Mouse (Mus musculus): ENCODE data around the gene Krt31. TPM values are rescaled to one million over a fixed set of nuclear protein-coding genes. Genes with fewer than 3 reads are reported as not detected.

Krt31 gene
- not detected in 2 replicates for polyA plus RNA-seq (2012; rRNA removed; ENCODE audit: low replicate concordance)

GRCm38 (mm10) chr11:100050451-100050850, at the start of gene Krt31:
TSS of gene Krt31 (minus strand) at chr11:100050551.

GRCm38 (mm10) chr11:100096141-100096540, 45.8 kb upstream of the Krt31 start, which contains the start of gene Krt35:
TSS of gene Krt35 (minus strand) at chr11:100096241.

GRCm38 (mm10) chr11:100087861-100088260, 37.5 kb upstream of the Krt31 start, which contains the start of gene Krt32:
TSS of gene Krt32 (minus strand) at chr11:100088226.

GRCm38 (mm10) chr11:100041454-100041853, 8.9 kb downstream of the Krt31 start, which contains the start of gene Krt34:
TSS of gene Krt34 (minus strand) at chr11:100041554.

GRCm38 (mm10) chr11:100029768-100030167, 20.6 kb downstream of the Krt31 start, which contains the start of gene Krt33b:
TSS of gene Krt33b (minus strand) at chr11:100029868.

GRCm38 (mm10) chr11:100016112-100016511, 34.2 kb downstream of the Krt31 start, which contains the start of gene Krt33a:
TSS of gene Krt33a (minus strand) at chr11:100016212.

Other genes starting within 250 kb of the Krt31 start
- not detected in 2 replicates for gene Gm11554, start 246.1 kb downstream of the Krt31 start, polyA plus RNA-seq (2012; rRNA removed; ENCODE audit: low replicate concordance)
- gene Krtap4-13, start 240.7 kb downstream of the Krt31 start, polyA plus RNA-seq (2012; rRNA removed; ENCODE audit: low replicate concordance), result not detected in 2 replicates
- not detected in 2 replicates for gene Gm11564, start 234.9 kb downstream of the Krt31 start, polyA plus RNA-seq (2012; rRNA removed; ENCODE audit: low replicate concordance)
- not detected in 2 replicates for gene 2300003K06Rik, start 212.5 kb downstream of the Krt31 start, polyA plus RNA-seq (2012; rRNA removed; ENCODE audit: low replicate concordance)
- gene Krtap4-16, start 198.9 kb downstream of the Krt31 start, polyA plus RNA-seq (2012; rRNA removed; ENCODE audit: low replicate concordance), result not detected in 2 replicates
- not detected in 2 replicates for gene Gm11568, start 192.6 kb downstream of the Krt31 start, polyA plus RNA-seq (2012; rRNA removed; ENCODE audit: low replicate concordance)
- gene Gm11559, start 186.1 kb downstream of the Krt31 start, polyA plus RNA-seq (2012; rRNA removed; ENCODE audit: low replicate concordance), result not detected in 2 replicates
- not detected in 2 replicates for gene Krtap9-1, start 177.2 kb downstream of the Krt31 start, polyA plus RNA-seq (2012; rRNA removed; ENCODE audit: low replicate concordance)
- gene Gm11567, start 171.4 kb downstream of the Krt31 start, polyA plus RNA-seq (2012; rRNA removed; ENCODE audit: low replicate concordance), result not detected in 2 replicates
- gene Krtap31-1, start 142.6 kb downstream of the Krt31 start, polyA plus RNA-seq (2012; rRNA removed; ENCODE audit: low replicate concordance), result not detected in 2 replicates
- gene Gm11565, start 135.8 kb downstream of the Krt31 start, polyA plus RNA-seq (2012; rRNA removed; ENCODE audit: low replicate concordance), result not detected in 2 replicates
- not detected in 2 replicates for gene Krtap31-2, start 114.3 kb downstream of the Krt31 start, polyA plus RNA-seq (2012; rRNA removed; ENCODE audit: low replicate concordance)
- gene Krtap9-5, start 102.1 kb downstream of the Krt31 start, polyA plus RNA-seq (2012; rRNA removed; ENCODE audit: low replicate concordance), result not detected in 2 replicates
- gene Krtap29-1, start 71.5 kb downstream of the Krt31 start, polyA plus RNA-seq (2012; rRNA removed; ENCODE audit: low replicate concordance), result not detected in 2 replicates
- not detected in 2 replicates for gene Krtap16-1, start 64.0 kb downstream of the Krt31 start, polyA plus RNA-seq (2012; rRNA removed; ENCODE audit: low replicate concordance)
- 2.2 TPM in 1 of 2 replicates, not detected in the other for gene Krtap17-1, start 56.6 kb downstream of the Krt31 start, polyA plus RNA-seq (2012; rRNA removed; ENCODE audit: low replicate concordance)
- 0.06 TPM in 2 replicates for gene Krt33a, start 34.3 kb downstream of the Krt31 start, polyA plus RNA-seq (2012; rRNA removed; ENCODE audit: low replicate concordance)
- not detected in 2 replicates for gene Krt33b, start 20.7 kb downstream of the Krt31 start, polyA plus RNA-seq (2012; rRNA removed; ENCODE audit: low replicate concordance)
- gene Krt34, start 9.0 kb downstream of the Krt31 start, polyA plus RNA-seq (2012; rRNA removed; ENCODE audit: low replicate concordance), result not detected in 2 replicates
- not detected in 2 replicates for gene Krt32, start 37.7 kb upstream of the Krt31 start, polyA plus RNA-seq (2012; rRNA removed; ENCODE audit: low replicate concordance)
- gene Krt35, start 45.7 kb upstream of the Krt31 start, polyA plus RNA-seq (2012; rRNA removed; ENCODE audit: low replicate concordance), result not detected in 2 replicates
- gene Krt36, start 55.1 kb upstream of the Krt31 start, polyA plus RNA-seq (2012; rRNA removed; ENCODE audit: low replicate concordance), result 2.0 and 2.9 TPM in 2 replicates
- gene Krt13, start 71.0 kb upstream of the Krt31 start, polyA plus RNA-seq (2012; rRNA removed; ENCODE audit: low replicate concordance), result 0.49 TPM in 1 of 2 replicates, not detected in the other
- gene Krt15, start 85.4 kb upstream of the Krt31 start, polyA plus RNA-seq (2012; rRNA removed; ENCODE audit: low replicate concordance), result 1.1 TPM in 1 of 2 replicates, not detected in the other
- 14.2 and 271 TPM in 2 replicates for gene Krt19, start 98.1 kb upstream of the Krt31 start, polyA plus RNA-seq (2012; rRNA removed; ENCODE audit: low replicate concordance)
- 0.04 TPM in 1 of 2 replicates, not detected in the other for gene Krt9, start 142.7 kb upstream of the Krt31 start, polyA plus RNA-seq (2012; rRNA removed; ENCODE audit: low replicate concordance)
- gene Krt14, start 157.0 kb upstream of the Krt31 start, polyA plus RNA-seq (2012; rRNA removed; ENCODE audit: low replicate concordance), result 0.11 and 0.26 TPM in 2 replicates
- not detected in 2 replicates for gene Krt16, start 198.4 kb upstream of the Krt31 start, polyA plus RNA-seq (2012; rRNA removed; ENCODE audit: low replicate concordance)
- gene Krt17, start 210.5 kb upstream of the Krt31 start, polyA plus RNA-seq (2012; rRNA removed; ENCODE audit: low replicate concordance), result 4.0 TPM in 1 of 2 replicates, not detected in the other
- not detected in 2 replicates for gene Krt42, start 219.3 kb upstream of the Krt31 start, polyA plus RNA-seq (2012; rRNA removed; ENCODE audit: low replicate concordance)

Data from subcutaneous adipose tissue, adult 2 months (tissue).